ENCODE assay signal across 9 mouse cellular contexts in genomic region chr6:50601620-50602019, GRCm38 (mm10). TPM values are rescaled to one million over a fixed set of nuclear protein-coding genes. Genes with fewer than 3 reads are reported as not detected.
A peak's percentile ranks its signal among the peaks of the same experiment; 100 is the strongest.
DNase-seq lines count a peak whose midpoint lies in the region; TF ChIP-seq lines count a peak whose summit lies in the region.
"Had no signal": no experiment of that assay in that cellular context is flagged by ENCODE, and none has a peak within 500 bp of the region (broad histone marks: within the 10 kb centered on the region; RNA-seq: fewer than 3 reads in every experiment).

No protein-coding gene starts in this region.

- H3K27ac ChIP-seq in gastrocnemius, adult 2 months = no peak overlapping the region
- no peak overlapping the region for H3K27ac ChIP-seq in olfactory bulb, adult 2 months (ENCODE audit: insufficient read depth, low read depth, low read length)
- H3K27ac ChIP-seq: embryonic facial prominence, embryonic 15.5 days had no signal

- 42% methylated on average over 4 of the region's 4 CpGs for WGBS in olfactory bulb, adult 2 months

- peak; percentile 58 for TF ChIP-seq CTCF in gastrocnemius, adult 2 months (IDR thresholded peaks at IDR 0.05)
- peak; percentile 38; the same call in 1 of the 2 replicates for TF ChIP-seq CTCF in olfactory bulb, adult 2 months (IDR thresholded peaks at IDR 0.05; ENCODE audit: insufficient read depth, low read depth, low read length)

- TF ChIP-seq POLR2A in olfactory bulb, adult 2 months (IDR thresholded peaks at IDR 0.05; ENCODE audit: insufficient read depth, low read depth, low read length) = no peak

- no peaks in the 10 kb centered on the region for H3K4me1 ChIP-seq in olfactory bulb, adult 2 months (ENCODE audit: control insufficient read depth, insufficient read depth, low read length)

- H3K4me3 ChIP-seq in gastrocnemius, adult 2 months = no peak overlapping the region
- H3K4me3 ChIP-seq in olfactory bulb, adult 2 months (ENCODE audit: insufficient read depth, low read depth, low read length) = no peak overlapping the region
- H3K4me3 ChIP-seq: embryonic facial prominence, embryonic 15.5 days had no signal

- intact Hi-C loops in gastrocnemius, adult 2 months (cut with DNase I) = no loop called here

- peak; percentile 29 for DNase-seq in gastrocnemius, adult 2 months
- DNase-seq in gastrocnemius, adult 8-10 months (ENCODE audit: low spot score in 2 of 2) = no peak
- DNase-seq in A20 (ENCODE audit: low read depth, low spot score) = peak; percentile 80
- DNase-seq in T-cell, adult 2 months (ENCODE audit: low spot score) = peak; percentile 67
- peak; percentile 89 for DNase-seq in induced T-regulatory cell, adult 2 months (ENCODE audit: low read depth)
- DNase-seq in urinary bladder, adult 18-20 months (ENCODE audit: low spot score in 2 of 2) = no peak
- DNase-seq in urinary bladder, adult 2 months (ENCODE audit: low spot score) = no peak

RNA-seq across cellular contexts. Expression of gene 4921507P07Rik, which starts 5.2 kb away (rescaled TPM):
- under 1 TPM; 0.31 to 0.69 TPM for total RNA-seq in gastrocnemius, adult 2 months (2021)
- under 1 TPM; 0.49 to 0.78 (median 0.63) TPM for total RNA-seq in gastrocnemius, adult 8-10 months (2022)
- not detected in 2 replicates for polyA plus RNA-seq in olfactory bulb, adult 2 months (2012; ENCODE audit: insufficient read depth, insufficient read length, low replicate concordance, missing spikeins)
- 3.6 and 4.4 TPM in 2 replicates for polyA plus RNA-seq in urinary bladder, adult 2 months (2012; rRNA removed)

RNA-seq across cellular contexts. Expression of gene Cycs, which starts 35.3 kb away (rescaled TPM):
- 100 to 1,000 TPM in 1 of 2 experiments, 10 to 100 TPM in 1; 86.8 to 134 TPM for total RNA-seq in gastrocnemius, adult 2 months (2021)
- total RNA-seq in gastrocnemius, adult 8-10 months (2022) = 10 to 100 TPM; 72.2 to 82.1 (median 74.0) TPM
- not detected in 2 replicates for polyA plus RNA-seq in olfactory bulb, adult 2 months (2012; ENCODE audit: insufficient read depth, insufficient read length, low replicate concordance, missing spikeins)
- 34.3 and 42.2 TPM in 2 replicates for polyA plus RNA-seq in urinary bladder, adult 2 months (2012; rRNA removed)

RNA-seq across cellular contexts. Expression of gene Npvf, which starts 52.6 kb away (rescaled TPM):
- not detected for total RNA-seq in gastrocnemius, adult 2 months (2021)
- not detected for total RNA-seq in gastrocnemius, adult 8-10 months (2022)
- not detected in 2 replicates for polyA plus RNA-seq in olfactory bulb, adult 2 months (2012; ENCODE audit: insufficient read depth, insufficient read length, low replicate concordance, missing spikeins)
- not detected in 2 replicates for polyA plus RNA-seq in urinary bladder, adult 2 months (2012; rRNA removed)
- polyA plus RNA-seq: embryonic facial prominence, embryonic 15.5 days had no signal

Comparison
In these comparisons a context has a peak if more than half of its experiments do, and no peak if none do; other contexts are left out.
1. DNase-seq: peak in gastrocnemius, adult 2 months (single experiment), A20 (single experiment), T-cell, adult 2 months (single experiment) and induced T-regulatory cell, adult 2 months (single experiment); none in gastrocnemius, adult 8-10 months (0 of 2), urinary bladder, adult 18-20 months (0 of 2) and urinary bladder, adult 2 months (single experiment).